Mouse (Mus musculus): ENCODE data around the gene Lrrc27.

The Lrrc27 gene

GRCm38 (mm10) chr7:139273397-139273719, 60.6 kb downstream of the Lrrc27 start:
- DNase-seq (ENCODE audit: low spot score), result no peak

GRCm38 (mm10) chr7:139275586-139275985, 62.8 kb downstream of the Lrrc27 start:
- no peak for DNase-seq (ENCODE audit: low spot score)

- no peak for DNase-seq (ENCODE audit: low spot score)
Observed at GRCm38 (mm10) chr7:139276150-139276549, 63.4 kb downstream of the Lrrc27 start.

- no peak for DNase-seq (ENCODE audit: low spot score)
Observed at GRCm38 (mm10) chr7:139277536-139277935, 64.7 kb downstream of the Lrrc27 start.

- DNase-seq (ENCODE audit: low spot score), result no peak
Observed at GRCm38 (mm10) chr7:139279571-139279970, 66.8 kb downstream of the Lrrc27 start.

- no peak for DNase-seq (ENCODE audit: low spot score)
Observed at GRCm38 (mm10) chr7:139280044-139280443, 67.3 kb downstream of the Lrrc27 start.

GRCm38 (mm10) chr7:139281195-139281594, 68.4 kb downstream of the Lrrc27 start:
- no peak for DNase-seq (ENCODE audit: low spot score)

GRCm38 (mm10) chr7:139282037-139282436, 69.2 kb downstream of the Lrrc27 start:
- DNase-seq (ENCODE audit: low spot score), result no peak

GRCm38 (mm10) chr7:139285295-139285943, 72.6 kb downstream of the Lrrc27 start:
- no peak for DNase-seq (ENCODE audit: low spot score)

- peak; percentile 56 for DNase-seq (ENCODE audit: low spot score)
Observed at GRCm38 (mm10) chr7:139288540-139288939, 75.8 kb downstream of the Lrrc27 start.
